Mouse (Mus musculus) testis, adult 2 months (tissue): ENCODE data around the gene Prkce. TPM values are rescaled to one million over a fixed set of nuclear protein-coding genes. Genes with fewer than 3 reads are reported as not detected.

Experiments used
- H3K27ac ChIP-seq: fragments of 200-500 bp; 2 replicates; pipeline ENCODE4 v1.5.1; 2012; ENCODE audit warnings: low read depth, low read length; ENCODE audit not compliant: control insufficient read depth, insufficient read depth
- H3K27me3 ChIP-seq: fragments of 200-500 bp; 2 replicates; pipeline ENCODE4 v1.6.1; 2012; ENCODE audit warnings: mild to moderate bottlenecking, low read length, moderate library complexity; ENCODE audit not compliant: control insufficient read depth, insufficient read depth
- H3K36me3 ChIP-seq: fragments of 200-500 bp; 2 replicates; pipeline ENCODE4 v1.6.1; 2012; ENCODE audit warnings: mild to moderate bottlenecking, low read length; ENCODE audit not compliant: control insufficient read depth, insufficient read depth
- H3K4me1 ChIP-seq: fragments of 200-500 bp; 2 replicates; pipeline ENCODE4 v1.6.1; 2012; ENCODE audit warnings: low read length; ENCODE audit not compliant: control insufficient read depth, insufficient read depth
- H3K4me3 ChIP-seq: fragments of 200-500 bp; 2 replicates; pipeline ENCODE4 v1.5.1; 2012; ENCODE audit warnings: low read depth, mild to moderate bottlenecking, low read length, moderate library complexity, mixed read lengths; ENCODE audit not compliant: control insufficient read depth
- CTCF ChIP-seq: fragments of 200-500 bp; IDR thresholded peaks from 2 replicates; pipeline ENCODE4 v1.5.1; 2012; ENCODE audit warnings: low read depth, mild to moderate bottlenecking, inconsistent platforms, low read length, moderate library complexity; ENCODE audit not compliant: control insufficient read depth, insufficient read depth, insufficient replicate concordance
- POLR2A ChIP-seq: fragments of 200-500 bp; IDR thresholded peaks from 2 replicates; pipeline ENCODE4 v1.6.1; 2012; ENCODE audit warnings: low read depth, mild to moderate bottlenecking, inconsistent platforms, low read length, moderate library complexity; ENCODE audit not compliant: control insufficient read depth
- polyA plus RNA-seq: library from polyadenylated mRNA; depleted of rRNA; stranded (reverse); fragments of >200 nt; gene quantifications from 2 replicates; pipeline ENCODE4 v1.2.3, GENCODE M21; 2012

Prkce gene
- polyA plus RNA-seq, 1 experiment, result 1.2 TPM

- Histone ChIP-seq H3K27me3 (no peaks in the 10 kb centered on the region), H3K36me3 (no peaks in the 10 kb centered on the region), H3K27ac (no peak overlapping the region), H3K4me3 (no peak overlapping the region), H3K4me1 (no peaks in the 10 kb centered on the region; the same call in 1 of the 2 replicates)
- TF ChIP-seq POLR2A, result no peak
- TF ChIP-seq CTCF, result no peak
Measured at GRCm38 (mm10) chr17:86535096-86535495, 367.5 kb downstream of the Prkce start.

GRCm38 (mm10) chr17:86535827-86536656, 368.5 kb downstream of the Prkce start:
- no peaks in the 10 kb centered on the region; the same call in 1 of the 2 replicates for H3K4me1 ChIP-seq
- H3K27ac ChIP-seq, result no peak overlapping the region
- H3K4me3 ChIP-seq, result no peak overlapping the region
- H3K36me3 ChIP-seq, result no peaks in the 10 kb centered on the region
- TF ChIP-seq CTCF (peak; percentile 15; the same call in 1 of the 2 replicates), POLR2A (no peak)
- H3K27me3 ChIP-seq, result no peaks in the 10 kb centered on the region

- Histone ChIP-seq H3K4me1 (no peaks in the 10 kb centered on the region; the same call in 1 of the 2 replicates), H3K27me3 (no peaks in the 10 kb centered on the region), H3K4me3 (no peak overlapping the region), H3K36me3 (no peaks in the 10 kb centered on the region), H3K27ac (no peak overlapping the region)
- TF ChIP-seq CTCF, result no peak
- no peak for TF ChIP-seq POLR2A
Measured at GRCm38 (mm10) chr17:86539881-86540430, 372.4 kb downstream of the Prkce start.

GRCm38 (mm10) chr17:86546529-86546928, 378.9 kb downstream of the Prkce start:
- Histone ChIP-seq H3K4me3 (no peak overlapping the region), H3K27ac (no peak overlapping the region), H3K36me3 (no peaks in the 10 kb centered on the region), H3K4me1 (no peaks in the 10 kb centered on the region), H3K27me3 (no peaks in the 10 kb centered on the region)
- TF ChIP-seq CTCF (no peak), POLR2A (no peak)

GRCm38 (mm10) chr17:86549128-86549527, 381.5 kb downstream of the Prkce start:
- Histone ChIP-seq H3K27me3 (no peaks in the 10 kb centered on the region), H3K27ac (no peak overlapping the region), H3K4me1 (no peaks in the 10 kb centered on the region), H3K4me3 (no peak overlapping the region), H3K36me3 (no peaks in the 10 kb centered on the region)
- TF ChIP-seq CTCF (no peak), POLR2A (no peak)

- H3K36me3 ChIP-seq, result no peaks in the 10 kb centered on the region
- TF ChIP-seq CTCF, result no peak
- H3K4me3 ChIP-seq, result no peak overlapping the region
- no peaks in the 10 kb centered on the region for H3K4me1 ChIP-seq
- H3K27me3 ChIP-seq, result no peaks in the 10 kb centered on the region
- H3K27ac ChIP-seq, result no peak overlapping the region
Measured at GRCm38 (mm10) chr17:86551561-86551960, 384.0 kb downstream of the Prkce start.

GRCm38 (mm10) chr17:86551995-86552394, 384.4 kb downstream of the Prkce start:
- no peak overlapping the region for H3K4me3 ChIP-seq
- H3K27me3 ChIP-seq, result no peaks in the 10 kb centered on the region
- no peak for TF ChIP-seq POLR2A
- TF ChIP-seq CTCF, result no peak
- H3K36me3 ChIP-seq, result no peaks in the 10 kb centered on the region
- H3K4me1 ChIP-seq, result no peaks in the 10 kb centered on the region
- no peak overlapping the region for H3K27ac ChIP-seq
